Mouse (Mus musculus) thymus, adult 2 months (tissue): ENCODE data around the gene 4930578C19Rik.

Source experiments
- CTCF ChIP-seq: fragments of 200-500 bp; IDR thresholded peaks from 2 replicates; pipeline ENCODE4 v1.5.1; 2012; ENCODE audit warnings: mild to moderate bottlenecking, control low read depth, low read length, moderate library complexity, borderline replicate concordance; ENCODE audit not compliant: control insufficient read depth, poor library complexity, insufficient read depth; ENCODE audit errors: extremely low read depth
- POLR2A ChIP-seq: fragments of 200-500 bp; IDR thresholded peaks from 2 replicates; pipeline ENCODE4 v1.6.1; 2012; ENCODE audit warnings: mild to moderate bottlenecking, low read length, control low read depth, moderate library complexity; ENCODE audit not compliant: control insufficient read depth, poor library complexity, insufficient read depth; ENCODE audit errors: extremely low read depth

- no peak for TF ChIP-seq CTCF
- TF ChIP-seq POLR2A: no peak
Observed at GRCm38 (mm10) chrX:18414560-18414959, 46.6 kb downstream of the 4930578C19Rik start.
